Comparison of ENCODE assay signal across 9 mouse cellular contexts in genomic region chr7:19208944-19209472, GRCm38 (mm10). TPM values are rescaled to one million over a fixed set of nuclear protein-coding genes. Genes with fewer than 3 reads are reported as not detected.
DNase-seq lines count a peak whose midpoint lies in the region; ATAC-seq and TF ChIP-seq lines count a peak whose summit lies in the region.
"Had no signal": no experiment of that assay in that cellular context is flagged by ENCODE, and none has a peak within 500 bp of the region (broad histone marks: within the 10 kb centered on the region; RNA-seq: fewer than 3 reads in every experiment).

No protein-coding gene starts in this region.

- no peak for TF ChIP-seq POLR2A in bone marrow macrophage, adult 2 months (IDR thresholded peaks at IDR 0.05; ENCODE audit: borderline replicate concordance, low read depth, low read length)

- H3K4me3 ChIP-seq in left cerebral cortex, adult 2 months = no peak overlapping the region
- H3K4me3 ChIP-seq in bone marrow macrophage, adult 2 months (ENCODE audit: insufficient read depth, low read length) = no peak overlapping the region
- no peak overlapping the region for H3K4me3 ChIP-seq in hindbrain, postnatal 0 days (ENCODE audit: low read length)
- H3K4me3 ChIP-seq: liver, embryonic 15.5 days had no signal

- WGBS in hindbrain, postnatal 0 days = 51% methylated on average over 7 of the region's 7 CpGs

- peaks cover 7% of the 10 kb centered on the region for H3K36me3 ChIP-seq in hindbrain, postnatal 0 days (ENCODE audit: insufficient read depth, low read length)

- intact Hi-C loops in left cerebral cortex, adult 2 months (cut with DNase I) = loop anchor here (2.0 kb wide), 1 partner anchor 30 kb away; no protein-coding TSS in a partner anchor

- ATAC-seq in hindbrain, postnatal 0 days = no peak

- DNase-seq in adrenal gland, adult 2 months = peak; percentile 57
- DNase-seq in adrenal gland, postnatal 4 days (ENCODE audit: low spot score in 2 of 2) = no peak
- peak; percentile 44 to 52 for DNase-seq in left cerebral cortex, adult 2 months (ENCODE audit: extremely low spot score in 1 of 2, low spot score in 2 of 2)
- no peak for DNase-seq in left cerebral cortex, adult 8-10 months (ENCODE audit: low spot score in 2 of 2)
- peak; percentile 71 for DNase-seq in hindbrain, postnatal 0 days (ENCODE audit: low spot score)
- peak; percentile 86 for DNase-seq in retina, embryonic 14.5 days (ENCODE audit: low spot score)
- DNase-seq in urinary bladder, postnatal 36 days (ENCODE audit: low spot score in 2 of 2) = no peak

- no peak overlapping the region for H3K4me2 ChIP-seq in hindbrain, postnatal 0 days (ENCODE audit: low read depth, low read length)
- H3K4me2 ChIP-seq: liver, embryonic 15.5 days had no signal

- peaks cover 4% of the 10 kb centered on the region; the same call in 1 of the 2 replicates for H3K4me1 ChIP-seq in bone marrow macrophage, adult 2 months (ENCODE audit: control insufficient read depth, insufficient read depth, low read length)
- no peaks in the 10 kb centered on the region for H3K4me1 ChIP-seq in hindbrain, postnatal 0 days (ENCODE audit: insufficient read depth, low read length)

- no peak overlapping the region for H3K27ac ChIP-seq in left cerebral cortex, adult 2 months
- H3K27ac ChIP-seq in bone marrow macrophage, adult 2 months (ENCODE audit: insufficient read depth, low read depth, low read length) = no peak overlapping the region
- no peak overlapping the region for H3K27ac ChIP-seq in hindbrain, postnatal 0 days
- H3K27ac ChIP-seq: liver, embryonic 15.5 days had no signal

- no peaks in the 10 kb centered on the region for H3K27me3 ChIP-seq in hindbrain, postnatal 0 days (ENCODE audit: insufficient read depth, low read length)

- peak; percentile 86 for TF ChIP-seq CTCF in left cerebral cortex, adult 2 months (IDR thresholded peaks at IDR 0.05)
- 0 out of 2 replicates have a peak, but pooled peaks have one; percentile 16 for TF ChIP-seq CTCF in bone marrow macrophage, adult 2 months (IDR thresholded peaks at IDR 0.05; ENCODE audit: low read depth, low read length)
- peak; percentile 92 for TF ChIP-seq CTCF in hindbrain, postnatal 0 days (IDR thresholded peaks at IDR 0.05; ENCODE audit: low read depth)

- H3K9me3 ChIP-seq in hindbrain, postnatal 0 days (ENCODE audit: low read length) = no peaks in the 10 kb centered on the region

- H3K9ac ChIP-seq in hindbrain, postnatal 0 days (replicated peaks; ENCODE audit: low read length) = no peak overlapping the region
- H3K9ac ChIP-seq: liver, embryonic 15.5 days had no signal

RNA-seq across cellular contexts. Expression of gene Gpr4, which starts 3.3 kb away (rescaled TPM):
- total RNA-seq in adrenal gland, adult 2 months (2021) = 10 to 100 TPM in 1 of 2 experiments, 1 to 10 TPM in 1; 6.4 to 11.8 TPM
- polyA plus RNA-seq in adrenal gland, adult 2 months (2012; rRNA removed) = 20.4 and 23.8 TPM in 2 replicates
- 1 to 10 TPM; 4.5 to 4.8 TPM for total RNA-seq in adrenal gland, postnatal 4 days (2021)
- total RNA-seq in left cerebral cortex, adult 2 months (2021) = 1 to 10 TPM; 2.4 to 3.8 TPM
- 1 to 10 TPM; 2.2 to 2.7 (median 2.5) TPM for total RNA-seq in left cerebral cortex, adult 8-10 months (2022)
- not detected in 2 replicates for polyA plus RNA-seq in bone marrow macrophage, adult 2 months (2012; ENCODE audit: insufficient read depth, insufficient read length, missing spikeins)
- total RNA-seq in hindbrain, postnatal 0 days (2014; rRNA removed) = 3.8 and 4.5 TPM in 2 replicates
- polyA plus RNA-seq in hindbrain, postnatal 0 days (2015; fragmentation: Nextera tagmentation; extraction: Ambion mirVana) = 4.1 and 4.4 TPM in 2 replicates

RNA-seq across cellular contexts. Expression of gene Opa3, which starts 19.1 kb away (rescaled TPM):
- total RNA-seq in adrenal gland, adult 2 months (2021) = 10 to 100 TPM; 31.2 to 43.5 TPM
- 30.2 and 32.3 TPM in 2 replicates for polyA plus RNA-seq in adrenal gland, adult 2 months (2012; rRNA removed)
- 10 to 100 TPM; 23.6 to 24.1 TPM for total RNA-seq in adrenal gland, postnatal 4 days (2021)
- total RNA-seq in left cerebral cortex, adult 2 months (2021) = 10 to 100 TPM; 42.7 to 46.8 TPM
- total RNA-seq in left cerebral cortex, adult 8-10 months (2022) = 10 to 100 TPM; 40.2 to 46.7 (median 43.1) TPM
- 20.0 and 22.0 TPM in 2 replicates for polyA plus RNA-seq in bone marrow macrophage, adult 2 months (2012; ENCODE audit: insufficient read depth, insufficient read length, missing spikeins)
- 44.2 and 47.7 TPM in 2 replicates for total RNA-seq in hindbrain, postnatal 0 days (2014; rRNA removed)
- 34.6 and 37.1 TPM in 2 replicates for polyA plus RNA-seq in hindbrain, postnatal 0 days (2015; fragmentation: Nextera tagmentation; extraction: Ambion mirVana)

RNA-seq across cellular contexts. Expression of gene Eml2, which starts 32.8 kb away (rescaled TPM):
- 10 to 100 TPM; 34.7 to 69.4 TPM for total RNA-seq in adrenal gland, adult 2 months (2021)
- polyA plus RNA-seq in adrenal gland, adult 2 months (2012; rRNA removed) = 58.2 and 59.7 TPM in 2 replicates
- total RNA-seq in adrenal gland, postnatal 4 days (2021) = 10 to 100 TPM; 44.8 to 46.7 TPM
- total RNA-seq in left cerebral cortex, adult 2 months (2021) = 100 to 1,000 TPM; 131 to 138 TPM
- total RNA-seq in left cerebral cortex, adult 8-10 months (2022) = 100 to 1,000 TPM; 159 to 188 (median 167) TPM
- 12.2 and 17.8 TPM in 2 replicates for polyA plus RNA-seq in bone marrow macrophage, adult 2 months (2012; ENCODE audit: insufficient read depth, insufficient read length, missing spikeins)
- total RNA-seq in hindbrain, postnatal 0 days (2014; rRNA removed) = 88.2 and 103 TPM in 2 replicates
- 15.0 and 18.9 TPM in 2 replicates for polyA plus RNA-seq in hindbrain, postnatal 0 days (2015; fragmentation: Nextera tagmentation; extraction: Ambion mirVana)

RNA-seq across cellular contexts. Expression of gene Gipr, which starts 43.1 kb away (rescaled TPM):
- total RNA-seq in adrenal gland, adult 2 months (2021) = under 1 TPM; 0.41 to 0.58 TPM
- 1.6 and 2.6 TPM in 2 replicates for polyA plus RNA-seq in adrenal gland, adult 2 months (2012; rRNA removed)
- 1 to 10 TPM; 1.9 to 2.5 TPM for total RNA-seq in adrenal gland, postnatal 4 days (2021)
- 1 to 10 TPM; 1.8 to 1.9 TPM for total RNA-seq in left cerebral cortex, adult 2 months (2021)
- 1 to 10 TPM; 1.2 to 2.5 (median 1.5) TPM for total RNA-seq in left cerebral cortex, adult 8-10 months (2022)
- polyA plus RNA-seq in bone marrow macrophage, adult 2 months (2012; ENCODE audit: insufficient read depth, insufficient read length, missing spikeins) = not detected in 2 replicates
- 2.0 and 3.0 TPM in 2 replicates for total RNA-seq in hindbrain, postnatal 0 days (2014; rRNA removed)
- polyA plus RNA-seq in hindbrain, postnatal 0 days (2015; fragmentation: Nextera tagmentation; extraction: Ambion mirVana) = 0.85 and 1.3 TPM in 2 replicates

RNA-seq across cellular contexts. Expression of gene Snrpd2, which starts 59.5 kb away (rescaled TPM):
- total RNA-seq in adrenal gland, adult 2 months (2021) = 10 to 100 TPM; 78.3 to 93.6 TPM
- polyA plus RNA-seq in adrenal gland, adult 2 months (2012; rRNA removed) = 5.3 and 7.9 TPM in 2 replicates
- 100 to 1,000 TPM; 111 to 116 TPM for total RNA-seq in adrenal gland, postnatal 4 days (2021)
- total RNA-seq in left cerebral cortex, adult 2 months (2021) = 10 to 100 TPM; 69.8 to 73.3 TPM
- 10 to 100 TPM; 73.5 to 79.4 (median 76.1) TPM for total RNA-seq in left cerebral cortex, adult 8-10 months (2022)
- 26.4 and 27.9 TPM in 2 replicates for polyA plus RNA-seq in bone marrow macrophage, adult 2 months (2012; ENCODE audit: insufficient read depth, insufficient read length, missing spikeins)
- 34.1 and 42.9 TPM in 2 replicates for total RNA-seq in hindbrain, postnatal 0 days (2014; rRNA removed)
- 114 and 118 TPM in 2 replicates for polyA plus RNA-seq in hindbrain, postnatal 0 days (2015; fragmentation: Nextera tagmentation; extraction: Ambion mirVana)

Comparison
In these comparisons a context has a peak if more than half of its experiments do, and no peak if none do; other contexts are left out.
1. DNase-seq: peak in adrenal gland, adult 2 months (single experiment), left cerebral cortex, adult 2 months (2 of 2), hindbrain, postnatal 0 days (single experiment) and retina, embryonic 14.5 days (single experiment); none in adrenal gland, postnatal 4 days (0 of 2), left cerebral cortex, adult 8-10 months (0 of 2) and urinary bladder, postnatal 36 days (0 of 2).
2. CTCF ChIP-seq: peak in every context shown above with its lines; median percentile 92 in hindbrain, postnatal 0 days; 86 in left cerebral cortex, adult 2 months; 16 in bone marrow macrophage, adult 2 months.